Mouse (Mus musculus) ES-E14 (cell line): ENCODE data around the gene Lyrm1. TPM values are rescaled to one million over a fixed set of nuclear protein-coding genes. Genes with fewer than 3 reads are reported as not detected.
A peak's percentile ranks its signal among the peaks of the same experiment; 100 is the strongest.

Experiments used
- DNase-seq: peaks from one replicate; pipeline ENCODE4 v3.0.0-alpha.2; 2013; ENCODE audit warnings: low read depth, low spot score
- H3K27ac ChIP-seq: 2 replicates; pipeline ENCODE4 v1.5.1; 2012; ENCODE audit warnings: low read depth, mild to moderate bottlenecking, low read length, moderate library complexity, mixed read lengths; ENCODE audit not compliant: poor library complexity, insufficient read depth, severe bottlenecking
- H3K36me3 ChIP-seq: 2 replicates; pipeline ENCODE4 v1.6.1; 2012; ENCODE audit warnings: mild to moderate bottlenecking, low read length, moderate library complexity, mixed read lengths; ENCODE audit not compliant: control insufficient read depth, poor library complexity, insufficient read depth, severe bottlenecking
- H3K4me1 ChIP-seq, 2 experiments: fragments of 150-350 bp in 1 of 2; sonication (generic) in 1 of 2; 2 replicates each; pipeline ENCODE4 v1.6.1; 2012; ENCODE audit warnings: low read length in 2 of 2, mild to moderate bottlenecking in 1 of 2, mixed read lengths in 1 of 2; ENCODE audit not compliant: control insufficient read depth in 2 of 2, insufficient read depth in 2 of 2, poor library complexity in 1 of 2
- H3K4me3 ChIP-seq, 2 experiments: fragments of 150-350 bp in 1 of 2; sonication (generic) in 1 of 2; 2 replicates each; pipeline ENCODE4 v1.5.1; 2012; ENCODE audit warnings: low read length in 2 of 2, low read depth in 1 of 2, mild to moderate bottlenecking in 1 of 2, mixed read lengths in 1 of 2; ENCODE audit not compliant: insufficient read depth in 1 of 2, poor library complexity in 1 of 2, severe bottlenecking in 1 of 2
- H3K9ac ChIP-seq: 2 replicates; pipeline ENCODE4 v1.6.1; 2012; ENCODE audit warnings: low read depth, mild to moderate bottlenecking, low read length, mixed read lengths; ENCODE audit not compliant: poor library complexity, insufficient read depth, severe bottlenecking
- H3K9me3 ChIP-seq: fragments of 150-350 bp; sonication (generic); 2 replicates; pipeline ENCODE4 v1.6.1; 2012; ENCODE audit warnings: low read depth, mild to moderate bottlenecking, low read length; ENCODE audit not compliant: control insufficient read depth, insufficient read depth
- CHD2 ChIP-seq: IDR thresholded peaks from 2 replicates; pipeline ENCODE4 v1.6.1; 2014; ENCODE audit warnings: mild to moderate bottlenecking, low read depth, low read length, inconsistent platforms
- HCFC1 ChIP-seq: IDR thresholded peaks from 2 replicates; pipeline ENCODE4 v1.6.1; 2012; ENCODE audit warnings: low read length, inconsistent platforms, borderline replicate concordance; ENCODE audit not compliant: insufficient read depth
- MAFK ChIP-seq: IDR thresholded peaks from 2 replicates; pipeline ENCODE4 v1.6.1; 2014; ENCODE audit warnings: mild to moderate bottlenecking, low read depth, low read length, inconsistent platforms; ENCODE audit not compliant: insufficient read depth
- ZC3H11A ChIP-seq: IDR thresholded peaks from 2 replicates; pipeline ENCODE4 v1.6.1; 2012; ENCODE audit warnings: low read depth, mild to moderate bottlenecking, inconsistent platforms, low read length, borderline replicate concordance
- ZNF384 ChIP-seq: IDR thresholded peaks from 2 replicates; pipeline ENCODE4 v1.6.1; 2012; ENCODE audit warnings: low read depth, low read length, inconsistent platforms
- in situ Hi-C, 2 experiments: fragments of 600-800 bp; cut with MboI; formaldehyde crosslinking; loops; one replicate each; pipeline ENCODE4 v1.15.1; 2025; ENCODE audit warnings: low sequenced_read_pairs in 2 of 2, inconsistent platforms in 1 of 2; ENCODE audit not compliant: unreplicated experiment in 2 of 2
- total RNA-seq: library from RNA; depleted of rRNA; stranded (reverse); fragments of 300-350 nt; gene quantifications from 2 replicates; pipeline ENCODE4 v1.2.3, GENCODE M21; 2012; rRNA removed

Lyrm1 gene
- total RNA-seq = 1.4 and 3.8 TPM in 2 replicates

GRCm38 (mm10) chr7:119895639-119896512 lies at the start of gene Lyrm1, which contains the start of gene Dcun1d3:
Gene Lyrm1 (plus strand): TSS chr7:119895861.
Gene Dcun1d3 (minus strand): TSS chr7:119896298.
- TF ChIP-seq CHD2 = peak; percentile 80
- TF ChIP-seq HCFC1 = peak; percentile 69
- TF ChIP-seq ZNF384 = no peak
- in situ Hi-C loops = no loop called here
- peak; percentile 98 for DNase-seq
- Histone ChIP-seq H3K9ac (peak within 1 kb of the TSS; percentile 98), H3K4me3 (peak within 1 kb of the TSS; percentile 85 to 91), H3K27ac (peak within 1 kb of the TSS; percentile 96), H3K4me1 (peaks cover 8 to 20% of the 10 kb centered on the region in 2 experiments), H3K36me3 (no peaks in the 10 kb centered on the region), H3K9me3 (no peaks in the 10 kb centered on the region)

- Histone ChIP-seq H3K9ac (no peak overlapping the region), H3K4me1 (no peaks in the 10 kb centered on the region), H3K27ac (no peak overlapping the region), H3K9me3 (no peaks in the 10 kb centered on the region), H3K4me3 (no peak overlapping the region), H3K36me3 (peaks cover 2% of the 10 kb centered on the region; the same call in 1 of the 2 replicates)
- DNase-seq = no peak
- in situ Hi-C loops = loop anchor here (10.0 to 25.0 kb wide), 3 partner anchors 197 to 365 kb away; partner anchors contain the start of genes Abca14 (in 2 of the 2) and Crym (in 2 of the 2)
- TF ChIP-seq CHD2 = no peak
- no peak for TF ChIP-seq ZC3H11A
- no peak for TF ChIP-seq MAFK
- no peak for TF ChIP-seq HCFC1
- TF ChIP-seq ZNF384 = no peak
These were observed 48.3 kb upstream of the Lyrm1 start for GRCm38 (mm10) chr7:119847396-119847795.

GRCm38 (mm10) chr7:119849096-119849495 lies 46.6 kb upstream of the Lyrm1 start:
- in situ Hi-C loops = loop anchor here (10.0 to 25.0 kb wide), 3 partner anchors 196 to 363 kb away; partner anchors contain the start of genes Abca14 (in 2 of the 2) and Crym (in 2 of the 2)
- Histone ChIP-seq H3K36me3 (peaks cover 2% of the 10 kb centered on the region), H3K9ac (no peak overlapping the region), H3K4me3 (no peak overlapping the region), H3K27ac (no peak overlapping the region), H3K4me1 (peaks cover 2% of the 10 kb centered on the region in 2 experiments; a peak in 1 of 4 replicates), H3K9me3 (no peaks in the 10 kb centered on the region)
- peak; percentile 56 for DNase-seq
- TF ChIP-seq MAFK (no peak), ZC3H11A (peak; percentile 92)

- peaks cover 2% of the 10 kb centered on the region for H3K36me3 ChIP-seq
- no peak for DNase-seq
- TF ChIP-seq CHD2 (no peak), ZNF384 (no peak), HCFC1 (no peak), ZC3H11A (no peak), MAFK (no peak)
- no peak overlapping the region for H3K27ac ChIP-seq
- no peak overlapping the region for H3K4me3 ChIP-seq
- H3K4me1 ChIP-seq = peaks cover 2% of the 10 kb centered on the region in 2 experiments; a peak in 1 of 4 replicates
- H3K9me3 ChIP-seq = no peaks in the 10 kb centered on the region
- no peak overlapping the region for H3K9ac ChIP-seq
- in situ Hi-C loops = no loop called here
These were observed 44.9 kb upstream of the Lyrm1 start for GRCm38 (mm10) chr7:119850737-119851136.
